Mouse (Mus musculus) 3T3-L1 (cell line): Measurements from ENCODE around the gene Olig3.

Experiments
- DNase-seq: peaks from one replicate; pipeline ENCODE4 v3.0.0-alpha.2; 2015; ENCODE audit warnings: low read depth, low spot score

Gene Olig3

GRCm38 (mm10) chr10:19356071-19356583, at the start of gene Olig3:
Gene Olig3, plus strand, starts transcription at chr10:19356533.
- no peak for DNase-seq

DNA sequence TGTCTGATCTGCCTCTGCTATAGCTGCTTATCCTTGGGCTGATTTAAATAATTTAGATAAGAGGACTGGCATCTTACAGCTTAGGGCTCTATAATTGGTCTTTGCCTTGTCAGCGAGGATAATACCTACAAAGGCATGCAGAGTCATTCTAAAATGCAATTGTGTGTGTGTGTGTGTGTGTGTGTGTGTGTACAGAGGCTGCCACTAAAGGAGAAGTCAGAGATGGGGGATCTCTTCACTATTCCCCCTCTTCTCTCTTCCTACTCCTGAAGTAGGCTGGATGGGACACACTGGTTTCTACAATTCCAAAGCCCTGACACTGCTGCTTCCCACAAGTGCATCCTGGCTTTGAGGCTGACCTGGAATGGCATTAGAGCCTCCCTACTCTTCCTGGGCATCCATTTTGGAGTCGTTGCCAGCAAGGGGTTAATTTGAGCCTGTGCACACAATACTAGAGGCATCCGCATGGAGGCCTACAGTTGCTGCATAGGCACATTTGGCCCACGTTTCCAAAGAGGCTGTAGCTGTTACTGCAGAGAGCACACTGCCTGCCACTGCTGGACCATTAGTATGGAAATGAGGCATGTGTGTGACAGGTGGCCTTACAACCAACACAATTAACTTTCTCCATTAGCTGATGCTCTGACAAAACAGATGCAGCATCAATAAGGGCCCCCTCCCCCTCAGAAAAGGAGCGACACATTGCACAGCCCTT, 46.5 kb upstream of the Olig3 start:
- DNase-seq, result no peak

- DNase-seq, result no peak
These were observed 45.9 kb upstream of the Olig3 start for GRCm38 (mm10) chr10:19310471-19310870.

GRCm38 (mm10) chr10:19317962-19318812, 38.1 kb upstream of the Olig3 start:
- no peak for DNase-seq

GRCm38 (mm10) chr10:19321781-19322180, 34.6 kb upstream of the Olig3 start:
- no peak for DNase-seq

DNA sequence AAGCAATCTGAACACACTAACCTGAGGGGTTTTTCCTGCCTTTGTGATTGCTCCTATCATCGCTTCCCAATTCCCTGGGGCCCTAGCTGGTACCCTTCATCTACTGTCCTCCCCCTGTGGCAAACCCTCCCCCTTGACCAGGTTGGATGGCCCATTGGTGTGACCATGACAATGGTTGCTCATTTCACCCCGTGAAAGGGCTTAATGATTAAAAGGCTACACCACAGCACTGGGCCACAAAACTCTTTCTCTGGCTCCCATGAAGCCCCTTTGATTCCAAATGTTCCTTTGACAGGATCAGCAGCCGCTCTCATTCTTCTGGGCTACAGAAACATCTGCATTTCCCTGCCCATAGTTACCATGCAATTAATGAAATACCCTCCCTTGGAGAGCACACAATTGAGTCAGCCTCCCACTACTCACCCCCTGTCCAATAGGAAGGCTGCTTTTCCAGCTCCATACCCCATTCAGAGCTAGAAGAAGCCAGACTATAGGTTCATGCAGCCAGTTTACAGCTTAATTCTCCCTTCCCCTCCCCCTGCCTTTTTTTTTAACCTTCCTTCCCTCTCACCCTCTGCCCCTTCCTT, 27.0 kb upstream of the Olig3 start:
- no peak for DNase-seq

DNA sequence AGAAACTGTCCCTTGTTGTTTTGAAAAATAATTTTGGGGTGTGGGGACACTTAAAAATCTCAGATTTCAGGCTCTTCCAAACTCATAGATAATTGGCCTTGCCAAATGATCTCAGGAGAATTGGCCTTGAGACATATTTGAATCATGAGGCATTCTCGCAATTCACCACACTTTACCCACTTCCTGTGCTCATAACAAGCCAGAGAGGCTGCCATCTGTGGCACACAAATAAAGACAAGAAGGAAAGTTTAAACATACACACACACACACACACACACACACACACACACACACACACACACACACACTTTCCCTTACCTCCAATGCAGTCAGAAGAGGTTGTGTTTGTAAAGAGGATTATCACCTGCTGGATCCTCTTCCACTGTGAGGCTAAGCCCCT, 22.9 kb upstream of the Olig3 start:
- DNase-seq, result peak; percentile 56

DNA sequence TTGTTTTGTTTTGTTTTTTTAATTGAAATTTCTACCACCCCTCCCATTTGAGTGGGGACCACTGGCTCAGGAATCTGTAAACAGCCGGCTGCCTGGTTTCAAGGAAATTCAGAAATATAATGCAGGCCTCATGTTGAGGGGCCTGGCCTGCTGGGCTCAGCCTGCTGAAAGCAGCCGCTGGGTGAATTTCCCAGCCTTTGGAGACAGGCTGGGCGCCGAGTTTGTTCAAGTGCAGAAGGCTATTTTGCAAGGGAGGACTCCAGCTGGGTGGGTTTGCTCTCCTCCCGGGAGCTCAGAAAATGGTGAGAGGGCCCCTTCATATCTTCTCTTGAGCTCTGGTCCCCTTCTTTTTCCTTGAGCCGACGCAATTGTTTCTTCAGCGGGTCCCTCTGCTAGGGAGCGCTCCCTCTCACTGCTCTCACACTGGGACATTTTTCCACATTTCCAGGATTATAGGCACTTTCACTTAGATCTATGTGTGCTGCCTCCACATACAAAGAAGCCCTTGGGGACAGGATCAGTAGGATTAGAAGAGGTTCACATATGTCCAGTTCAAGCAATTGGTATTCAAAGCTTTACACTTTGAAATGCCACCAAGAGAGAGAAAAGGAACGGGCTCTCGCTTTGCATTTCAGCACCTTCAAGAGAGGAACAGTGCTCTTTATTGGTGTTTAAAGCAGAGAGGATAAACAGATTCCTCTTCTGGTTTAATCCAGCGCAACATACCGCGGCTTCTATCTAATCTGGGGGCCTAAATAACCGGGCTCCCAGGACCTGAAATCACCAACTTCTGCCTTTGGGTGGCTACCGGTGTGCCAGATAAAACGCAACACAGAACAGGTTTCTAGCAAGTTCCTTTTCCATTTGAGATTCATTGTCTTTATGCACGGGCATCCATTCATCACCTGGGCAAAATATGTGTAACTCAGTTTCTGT, 17.4 kb upstream of the Olig3 start:
- no peak for DNase-seq

DNA sequence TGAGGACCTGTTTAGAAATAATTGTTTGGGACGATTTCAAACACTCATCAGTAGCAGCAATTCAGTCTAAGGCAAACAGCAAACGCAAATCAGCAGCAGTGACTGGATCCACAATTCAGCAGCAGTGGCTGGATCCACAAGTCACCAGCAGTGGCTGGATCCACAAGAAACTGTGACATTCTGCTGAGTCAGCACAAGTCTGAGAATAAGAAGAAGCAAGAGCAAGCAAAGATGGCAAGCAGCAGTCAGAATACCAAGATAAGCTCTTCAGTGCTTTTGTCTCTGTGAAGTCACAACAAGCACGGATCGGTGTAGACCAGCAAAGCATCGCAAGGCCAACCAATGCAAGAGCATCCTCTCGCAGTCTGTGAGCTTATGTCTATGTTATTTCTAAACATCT, 12.3 kb upstream of the Olig3 start:
- DNase-seq, result no peak

GRCm38 (mm10) chr10:19349326-19349725, 7.0 kb upstream of the Olig3 start:
- no peak for DNase-seq

- no peak for DNase-seq
These were observed 4.1 kb upstream of the Olig3 start for GRCm38 (mm10) chr10:19352006-19352877.

- no peak for DNase-seq
These were observed 3.4 kb upstream of the Olig3 start for GRCm38 (mm10) chr10:19352878-19353301.

DNA sequence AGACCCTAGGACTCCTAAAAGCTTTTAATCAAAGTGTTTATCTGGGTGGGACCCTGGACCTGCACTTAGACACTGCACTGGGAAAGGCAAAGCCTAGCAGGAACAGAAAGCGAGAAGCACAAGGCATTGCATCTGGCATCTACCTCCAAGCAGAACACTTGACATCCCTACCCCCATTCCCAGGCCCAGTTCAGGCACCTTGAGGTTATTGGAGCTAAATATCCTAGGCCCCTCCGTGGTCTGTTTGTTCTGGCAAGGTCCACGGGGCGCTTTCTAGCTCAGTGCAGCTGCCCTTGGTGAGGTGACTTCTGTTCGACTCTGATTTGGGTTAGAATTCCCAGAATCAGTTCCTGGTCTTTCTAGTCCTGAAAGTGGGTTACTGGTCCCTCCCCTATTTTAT, 2.7 kb upstream of the Olig3 start:
- no peak for DNase-seq

GRCm38 (mm10) chr10:19354146-19354545, 2.2 kb upstream of the Olig3 start:
- no peak for DNase-seq

- no peak for DNase-seq
These were observed 1.3 kb upstream of the Olig3 start for GRCm38 (mm10) chr10:19355076-19355475.

GRCm38 (mm10) chr10:19356720-19357641, 648 bp downstream of the Olig3 start:
- DNase-seq, result no peak

GRCm38 (mm10) chr10:19357848-19358247, 1.5 kb downstream of the Olig3 start:
- DNase-seq, result no peak

DNA sequence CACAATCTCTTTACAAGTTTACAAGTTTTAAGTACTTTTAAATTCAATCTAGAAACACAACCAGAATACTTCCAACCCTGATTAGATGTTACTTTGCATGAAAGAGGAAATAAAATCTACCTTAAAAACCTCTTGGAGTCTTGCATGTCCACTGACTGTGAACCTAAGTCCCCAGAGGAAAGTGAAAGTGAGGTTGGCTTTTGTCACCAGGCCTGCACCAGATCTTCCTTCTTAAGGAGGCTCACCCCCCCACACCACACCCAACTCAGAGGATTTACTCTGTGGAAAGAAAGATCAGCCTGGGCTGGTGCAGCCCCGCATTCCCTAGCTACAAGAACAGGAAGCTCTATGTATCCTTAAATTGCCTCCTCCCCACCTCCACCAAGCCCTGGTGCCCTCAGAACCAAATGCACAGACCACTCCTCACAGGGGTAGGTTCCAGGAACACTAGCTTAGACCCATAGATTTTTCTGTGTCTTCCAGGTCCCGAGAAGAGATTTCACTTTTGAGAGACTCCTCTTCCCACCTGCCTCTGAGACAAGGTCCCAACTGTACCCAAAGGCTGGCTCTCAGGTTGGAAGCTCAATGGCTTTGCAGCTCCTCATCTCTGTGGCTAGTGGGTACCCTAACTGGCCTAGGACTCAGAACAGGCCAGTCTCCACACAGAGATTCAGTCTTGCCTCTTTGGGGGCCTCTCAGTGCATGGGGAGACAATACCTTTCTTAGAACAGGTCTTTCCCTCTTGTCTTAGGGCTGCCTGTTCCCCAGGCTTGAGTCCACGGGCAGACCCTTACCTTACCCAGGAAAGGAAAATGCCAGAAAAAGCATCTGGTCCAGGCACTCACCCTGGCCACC, 4.3 kb downstream of the Olig3 start:
- no peak for DNase-seq
